Mouse (Mus musculus) G1E (cell line): ENCODE measurements around the gene Cisd1. TPM values are rescaled to one million over a fixed set of nuclear protein-coding genes. Genes with fewer than 3 reads are reported as not detected.

Source experiments
- ATAC-seq: 2 replicates; pipeline ENCODE4 v1.8.0; 2016; ENCODE audit warnings: mild to moderate bottlenecking; ENCODE audit not compliant: insufficient number of reproducible peaks, poor library complexity, low FRiP score, severe bottlenecking; ENCODE audit errors: extremely low read depth
- DNase-seq: peaks from one replicate; pipeline ENCODE4 v3.0.0; 2012; ENCODE audit warnings: low spot score
- H3K27me3 ChIP-seq: 2 replicates; pipeline ENCODE4 v1.6.1; 2012; ENCODE audit warnings: mild to moderate bottlenecking, low read length, inconsistent platforms; ENCODE audit not compliant: insufficient read depth
- H3K36me3 ChIP-seq: replicated peaks from 2 replicates; pipeline ENCODE3; 2012; ENCODE audit warnings: mild to moderate bottlenecking, inconsistent platforms
- H3K4me1 ChIP-seq: 2 replicates; pipeline ENCODE4 v1.6.1; 2012; ENCODE audit warnings: low read depth, low read length, inconsistent platforms, mixed read lengths; ENCODE audit not compliant: insufficient read depth
- H3K4me3 ChIP-seq: 2 replicates; pipeline ENCODE4 v1.5.1; 2012; ENCODE audit warnings: low read depth, mild to moderate bottlenecking, inconsistent platforms, low read length, moderate library complexity, mixed read lengths
- H3K9me3 ChIP-seq: replicated peaks from 2 replicates; pipeline ENCODE4 v1.6.1; 2012; ENCODE audit warnings: inconsistent platforms
- CTCF ChIP-seq: IDR thresholded peaks from 2 replicates; pipeline ENCODE4 v1.5.1; 2012; ENCODE audit warnings: low read depth, low read length, inconsistent platforms, mixed read lengths
- GATA1 ChIP-seq: IDR thresholded peaks from 2 replicates; pipeline ENCODE4 v1.6.1; 2012; ENCODE audit warnings: borderline replicate concordance, low read length, inconsistent platforms, mixed read lengths
- GATA2 ChIP-seq: IDR thresholded peaks from 2 replicates; pipeline ENCODE4 v1.6.1; 2012; ENCODE audit warnings: low read depth, low read length, inconsistent platforms, borderline replicate concordance
- POLR2AphosphoS5 ChIP-seq: IDR thresholded peaks from 2 replicates; pipeline ENCODE4 v1.6.1; 2012; ENCODE audit warnings: low read depth, low read length, inconsistent platforms; ENCODE audit not compliant: insufficient replicate concordance
- TAL1 ChIP-seq: conservative IDR thresholded peaks from 2 replicates; pipeline ENCODE4 v1.6.1; 2012; ENCODE audit warnings: low read depth, low read length, inconsistent platforms, mixed read lengths
- polyA plus RNA-seq: library from polyadenylated mRNA; stranded (reverse); fragments of >175 nt; gene quantifications from 2 replicates; pipeline ENCODE4 v1.2.3, GENCODE M21; 2012
- total RNA-seq, 2 experiments: library from RNA; stranded (forward) in 1 of 2; stranded (reverse) in 1 of 2; fragments of 200-1000 nt in 1 of 2; fragments of >200 nt in 1 of 2; fragmentation: Nextera tagmentation in 1 of 2; gene quantifications; 2 replicates each; pipeline ENCODE4 v1.2.3; 2014 to 2017

Gene Cisd1
- total and polyA plus RNA-seq, 3 experiments, result 22.4 to 33.1 (median 30.0) TPM

DNA sequence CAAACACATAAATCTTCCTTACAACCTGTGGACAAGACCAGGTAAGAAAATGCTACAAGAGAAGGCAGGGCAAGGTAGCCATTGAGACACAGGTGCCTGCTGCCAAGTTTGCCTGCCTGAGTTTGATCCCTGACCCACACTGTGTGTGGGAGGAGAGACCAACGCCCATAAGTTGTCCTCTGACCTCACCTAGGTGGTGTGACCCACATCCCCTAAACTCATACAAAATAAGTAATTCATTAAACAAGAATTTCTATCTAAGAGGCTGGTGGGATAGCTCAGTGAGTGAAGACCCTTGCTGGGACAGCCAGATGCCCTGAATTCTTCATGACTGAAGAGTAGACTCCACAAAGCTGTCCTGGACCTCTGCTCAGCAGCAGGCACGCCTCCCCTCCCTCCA lies 4.6 kb downstream of the Cisd1 start:
- no peak for ATAC-seq
- no peaks in the 10 kb centered on the region for H3K27me3 ChIP-seq
- TF ChIP-seq CTCF, result no peak
- no peak for TF ChIP-seq GATA2
- TF ChIP-seq POLR2AphosphoS5, result no peak
- peaks cover 57% of the 10 kb centered on the region for H3K36me3 ChIP-seq
- peak overlapping the region; percentile 16; the same call in 1 of the 2 replicates for H3K4me3 ChIP-seq
- H3K9me3 ChIP-seq, result no peaks in the 10 kb centered on the region
- H3K4me1 ChIP-seq, result peaks cover 52% of the 10 kb centered on the region
- DNase-seq, result no peak

- ATAC-seq, result peak; percentile 51; the same call in 1 of the 2 replicates
- H3K9me3 ChIP-seq, result no peaks in the 10 kb centered on the region
- no peak for DNase-seq
- peaks cover 64% of the 10 kb centered on the region for H3K36me3 ChIP-seq
- peaks cover 48% of the 10 kb centered on the region for H3K4me1 ChIP-seq
- TF ChIP-seq TAL1, result no peak
- no peak for TF ChIP-seq CTCF
- no peak for TF ChIP-seq POLR2AphosphoS5
- TF ChIP-seq GATA2, result no peak
- TF ChIP-seq GATA1, result no peak
- no peaks in the 10 kb centered on the region for H3K27me3 ChIP-seq
- peak overlapping the region; percentile 30; the same call in 1 of the 2 replicates for H3K4me3 ChIP-seq
These were observed 5.3 kb downstream of the Cisd1 start for GRCm38 (mm10) chr10:71339463-71339862.

DNA sequence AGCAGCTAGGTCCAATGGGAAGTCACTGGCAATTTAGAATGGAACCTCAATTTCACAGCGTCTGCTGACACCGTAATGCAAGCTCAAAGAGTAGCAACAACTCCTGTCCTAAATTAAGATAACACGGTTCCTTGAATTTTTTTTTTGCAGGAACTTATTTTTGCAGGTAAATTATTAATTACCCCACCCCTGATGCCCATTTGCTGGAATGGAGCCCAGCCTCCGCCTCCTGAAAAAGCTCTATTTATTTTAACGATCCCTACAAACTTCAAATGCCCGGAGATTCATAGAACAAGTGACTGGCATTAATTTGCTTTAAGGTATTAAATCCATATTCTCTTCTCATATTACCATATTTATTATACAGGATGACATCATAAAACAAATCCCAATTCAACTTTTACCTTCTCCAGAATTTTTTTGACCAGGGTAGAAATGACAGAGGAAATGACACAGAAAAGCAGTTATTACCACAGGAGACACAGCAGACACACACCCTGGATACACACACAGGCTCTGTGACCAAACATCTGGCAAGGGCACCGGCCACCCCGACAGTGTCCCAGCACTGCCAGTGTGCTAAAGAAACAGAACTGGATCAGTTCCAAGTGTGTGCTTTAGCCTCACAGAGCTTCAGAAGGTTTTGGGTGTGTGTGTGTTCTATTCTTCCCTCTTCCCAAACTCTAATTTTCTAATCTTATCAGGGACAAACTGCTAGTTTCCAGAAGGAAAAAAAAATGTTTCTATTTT lies 6.4 kb downstream of the Cisd1 start:
- no peaks in the 10 kb centered on the region for H3K9me3 ChIP-seq
- no peak for DNase-seq
- H3K36me3 ChIP-seq, result peaks cover 75% of the 10 kb centered on the region
- peaks cover 42% of the 10 kb centered on the region for H3K4me1 ChIP-seq
- ATAC-seq, result no peak
- H3K4me3 ChIP-seq, result no peak overlapping the region
- no peaks in the 10 kb centered on the region for H3K27me3 ChIP-seq
- TF ChIP-seq GATA1, result no peak
- no peak for TF ChIP-seq TAL1
- TF ChIP-seq GATA2, result no peak
- no peak for TF ChIP-seq POLR2AphosphoS5
- no peak for TF ChIP-seq CTCF

GRCm38 (mm10) chr10:71337733-71338132 lies 7.0 kb downstream of the Cisd1 start:
- Histone ChIP-seq H3K27me3 (no peaks in the 10 kb centered on the region), H3K36me3 (peaks cover 81% of the 10 kb centered on the region), H3K9me3 (no peaks in the 10 kb centered on the region), H3K4me3 (no peak overlapping the region), H3K4me1 (peaks cover 42% of the 10 kb centered on the region)
- ATAC-seq (no peak), DNase-seq (no peak)
- TF ChIP-seq TAL1 (no peak), CTCF (no peak), POLR2AphosphoS5 (no peak), GATA1 (no peak), GATA2 (no peak)

- ATAC-seq, result no peak
- Histone ChIP-seq H3K36me3 (peaks cover 89% of the 10 kb centered on the region), H3K9me3 (no peaks in the 10 kb centered on the region), H3K27me3 (no peaks in the 10 kb centered on the region), H3K4me1 (peaks cover 5% of the 10 kb centered on the region), H3K4me3 (no peak overlapping the region)
- no peak for DNase-seq
- TF ChIP-seq GATA1, result no peak
- no peak for TF ChIP-seq POLR2AphosphoS5
- no peak for TF ChIP-seq GATA2
- no peak for TF ChIP-seq CTCF
- TF ChIP-seq TAL1, result no peak
These were observed 11.9 kb downstream of the Cisd1 start for GRCm38 (mm10) chr10:71332859-71333258.

GRCm38 (mm10) chr10:71332376-71332775 lies 12.4 kb downstream of the Cisd1 start:
- H3K36me3 ChIP-seq, result peaks cover 92% of the 10 kb centered on the region
- TF ChIP-seq TAL1 (no peak), CTCF (no peak), POLR2AphosphoS5 (no peak)
- peaks cover 5% of the 10 kb centered on the region for H3K4me1 ChIP-seq
- no peak for DNase-seq
- H3K9me3 ChIP-seq, result no peaks in the 10 kb centered on the region
- H3K4me3 ChIP-seq, result no peak overlapping the region
- no peaks in the 10 kb centered on the region for H3K27me3 ChIP-seq
- no peak for ATAC-seq

GRCm38 (mm10) chr10:71331908-71332307 lies 12.8 kb downstream of the Cisd1 start:
- peaks cover 5% of the 10 kb centered on the region for H3K4me1 ChIP-seq
- ATAC-seq, result no peak
- DNase-seq, result no peak
- no peak overlapping the region for H3K4me3 ChIP-seq
- H3K9me3 ChIP-seq, result no peaks in the 10 kb centered on the region
- H3K36me3 ChIP-seq, result peaks cover 89% of the 10 kb centered on the region
- no peak for TF ChIP-seq GATA2
- H3K27me3 ChIP-seq, result no peaks in the 10 kb centered on the region
